Mouse (Mus musculus): ENCODE measurements around the gene Sema4a.
"Not testable (repeated sequence)": the region's sequence is repeated elsewhere in the genome, so short reads cannot be mapped to it uniquely, and the experiment has no call there.

Gene Sema4a

GRCm38 (mm10) chr3:88455588-88456264, 5.3 kb downstream of the Sema4a start:
- DNase-seq, result peak; percentile 72 to 84

GRCm38 (mm10) chr3:88454762-88455587, 6.0 kb downstream of the Sema4a start:
- DNase-seq, result peak; percentile 62 to 70

DNA sequence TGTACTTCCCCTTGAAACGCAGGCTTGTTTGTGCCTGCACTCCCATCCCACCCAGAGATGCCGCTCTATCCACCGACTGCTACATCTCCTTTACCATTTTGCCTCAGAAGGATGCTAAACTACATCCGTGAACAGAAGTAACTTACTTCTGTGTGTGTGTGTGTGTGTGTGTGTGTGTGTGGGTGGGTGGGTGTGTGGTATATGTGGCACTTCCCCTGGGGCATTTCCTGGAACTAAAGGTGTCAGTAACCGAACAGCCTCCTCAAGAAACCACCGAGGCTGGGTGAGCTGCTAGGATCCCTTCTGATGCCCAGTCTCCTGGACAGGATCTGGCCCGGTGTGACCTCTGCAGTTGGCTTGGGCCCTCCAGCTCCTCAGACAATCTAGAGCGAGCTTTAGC, 7.0 kb downstream of the Sema4a start:
- DNase-seq, result no peak

DNA sequence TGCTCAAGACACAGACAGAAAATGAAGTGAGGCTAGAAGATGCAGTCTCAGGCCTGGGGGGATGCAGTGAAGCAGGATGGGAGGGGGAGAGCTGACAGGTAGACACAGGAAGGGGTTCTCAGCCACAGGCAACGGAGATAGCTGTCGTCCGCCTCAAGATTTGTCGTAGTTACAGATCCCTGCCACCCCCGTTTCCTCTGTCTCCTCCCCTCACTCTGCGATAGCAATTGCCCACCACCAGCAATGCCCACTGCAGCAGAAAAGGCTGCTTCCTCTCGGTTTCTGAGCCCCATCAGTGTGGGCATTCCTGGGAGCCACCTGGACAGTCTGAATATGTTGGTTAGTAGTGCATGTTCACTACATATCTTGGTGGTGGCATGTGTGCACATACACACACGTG, 7.6 kb downstream of the Sema4a start:
- DNase-seq, result no peak

GRCm38 (mm10) chr3:88452716-88453115, 8.3 kb downstream of the Sema4a start:
- no peak for DNase-seq

DNA sequence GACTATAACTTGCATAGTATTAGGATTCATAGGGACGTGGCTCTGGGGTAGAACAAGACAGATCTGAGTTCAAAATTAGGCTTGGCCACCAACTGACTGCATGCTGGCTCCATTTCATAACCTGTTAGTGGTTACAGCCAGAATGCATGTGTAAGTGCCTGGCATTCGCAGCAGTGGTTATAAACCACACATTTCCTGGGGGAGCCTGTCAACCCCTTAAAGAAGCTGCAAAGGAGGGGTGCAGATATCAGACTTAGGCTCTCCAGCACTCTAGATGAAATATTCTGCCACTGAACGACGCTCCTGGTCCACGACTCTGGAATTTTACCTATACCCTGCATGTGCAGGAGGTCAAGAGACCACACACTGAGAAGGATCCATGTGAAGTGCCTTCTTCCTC, 8.7 kb downstream of the Sema4a start:
- no peak for DNase-seq

DNA sequence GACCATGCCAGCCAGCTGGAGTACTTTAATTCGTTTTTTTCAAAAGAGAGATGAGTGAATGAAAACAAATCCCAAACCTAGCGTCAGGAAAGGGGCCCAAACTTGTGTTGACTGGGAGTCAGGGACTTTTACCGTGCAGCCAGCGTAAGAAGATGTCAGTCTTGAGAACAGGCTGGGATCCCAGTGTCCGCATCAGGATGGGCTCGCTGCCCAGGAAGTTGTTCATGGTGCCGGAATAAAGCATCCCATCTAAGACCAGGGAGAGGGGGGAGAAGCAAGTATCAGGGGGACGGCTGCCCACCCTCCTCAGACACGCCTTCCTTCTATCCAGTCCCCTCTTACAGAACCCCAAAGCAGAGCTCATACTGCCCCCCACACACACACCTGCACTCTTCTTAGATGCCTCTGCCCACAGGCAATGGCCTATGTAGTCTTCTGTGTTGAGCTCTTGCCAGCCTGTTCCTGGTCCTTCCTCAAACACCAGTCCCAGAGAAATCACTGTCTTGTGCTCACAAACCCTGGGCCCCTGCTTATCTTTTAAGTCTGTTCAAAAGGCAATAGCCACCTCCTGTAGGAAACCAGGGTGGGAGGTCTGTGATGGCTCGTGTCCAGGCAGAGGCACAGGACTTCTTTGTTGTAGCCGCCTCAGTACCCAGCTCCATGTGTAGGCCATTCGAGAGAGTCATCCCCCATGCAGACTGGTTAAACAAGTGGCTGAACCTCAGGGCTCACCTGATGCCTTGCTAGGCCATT, 10.4 kb downstream of the Sema4a start:
- DNase-seq, result no peak

DNA sequence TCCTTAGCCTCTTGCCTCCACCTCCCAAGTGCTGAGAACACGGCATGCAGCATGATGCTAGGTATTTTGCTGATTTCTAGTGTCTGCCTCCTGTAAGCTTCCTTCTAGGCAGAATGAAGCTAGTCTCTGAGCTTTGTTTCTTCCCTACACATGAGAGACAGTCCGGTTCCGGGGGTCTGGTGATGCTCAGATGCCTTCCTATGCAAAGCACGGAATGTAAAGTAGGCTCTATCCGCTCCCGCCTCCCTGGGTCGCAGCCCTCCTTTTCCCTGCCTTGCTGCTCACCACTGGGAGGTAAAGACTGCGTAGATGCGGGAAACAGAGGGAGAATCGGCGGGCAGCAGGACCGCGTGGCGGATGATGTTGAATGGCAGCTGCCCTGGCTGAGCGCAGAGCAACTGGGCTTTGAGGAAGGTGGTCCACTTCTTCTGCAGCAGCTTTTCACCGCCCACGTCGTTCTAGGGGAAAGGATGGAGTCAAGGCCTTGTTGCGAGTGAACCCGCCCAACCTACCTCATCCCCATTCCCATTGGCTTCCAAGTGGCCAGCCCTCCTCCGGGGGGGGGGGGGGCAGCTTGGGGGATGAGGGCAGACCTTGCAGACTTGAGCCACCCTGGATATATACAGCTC, 11.5 kb downstream of the Sema4a start:
- no peak for DNase-seq

- DNase-seq, result no peak
Measured at GRCm38 (mm10) chr3:88448443-88448842, 12.5 kb downstream of the Sema4a start.

DNA sequence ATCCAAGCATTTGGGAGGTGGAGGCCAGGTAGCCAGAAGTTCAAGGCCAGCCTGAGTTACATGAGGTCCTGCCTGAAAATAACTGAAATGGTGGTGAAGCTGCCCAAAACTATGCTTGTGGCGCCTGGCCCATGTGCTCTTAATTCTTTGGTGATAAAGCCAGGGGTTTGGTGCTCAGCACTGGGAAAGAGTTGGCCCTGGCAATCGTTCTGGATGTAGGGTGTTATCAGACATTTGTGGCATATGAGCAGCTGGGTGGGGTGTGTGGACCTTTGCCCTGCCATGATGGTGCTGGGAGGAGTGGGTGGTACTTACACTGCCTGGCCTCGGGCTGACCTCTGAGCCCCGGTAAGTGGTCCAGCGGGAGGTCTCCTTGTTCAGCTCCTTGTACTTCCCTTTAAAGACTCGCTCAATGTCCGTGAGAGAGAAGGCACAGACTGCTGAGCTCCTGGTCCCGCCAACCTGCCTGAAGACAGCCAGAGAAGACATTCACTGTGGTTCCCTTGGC, 13.3 kb downstream of the Sema4a start:
- DNase-seq, result no peak

DNA sequence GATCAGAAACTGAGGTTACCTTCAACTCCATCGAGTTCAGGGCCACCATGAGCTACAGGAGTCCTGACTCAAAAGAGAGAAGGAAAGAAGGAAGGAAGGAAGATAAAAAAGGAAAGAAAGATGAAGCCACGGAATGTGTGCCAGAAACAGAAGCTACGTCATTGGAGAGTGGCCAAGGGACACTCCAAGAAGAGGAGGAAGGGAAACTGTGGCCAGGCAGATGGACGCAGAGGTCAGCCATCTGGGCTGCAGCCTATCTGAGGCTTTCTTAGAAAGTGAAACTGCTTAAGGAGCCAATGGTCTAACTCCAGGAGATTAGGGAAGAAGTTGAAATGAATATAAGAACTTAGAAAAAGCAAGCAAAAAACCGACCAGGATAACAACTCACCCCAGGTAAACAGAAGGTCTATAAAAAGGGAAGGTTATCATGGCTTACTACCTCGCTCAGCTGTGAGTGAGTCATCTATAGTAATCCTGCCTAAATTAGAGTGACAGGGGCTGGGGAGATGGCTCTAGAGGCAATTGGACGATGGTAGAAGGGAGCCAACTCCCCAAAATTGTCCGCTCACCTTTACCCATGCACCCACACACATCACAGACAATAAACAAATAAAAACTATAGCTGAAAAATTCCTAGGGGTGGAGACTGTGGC, 14.4 kb downstream of the Sema4a start:
- DNase-seq, result no peak

DNA sequence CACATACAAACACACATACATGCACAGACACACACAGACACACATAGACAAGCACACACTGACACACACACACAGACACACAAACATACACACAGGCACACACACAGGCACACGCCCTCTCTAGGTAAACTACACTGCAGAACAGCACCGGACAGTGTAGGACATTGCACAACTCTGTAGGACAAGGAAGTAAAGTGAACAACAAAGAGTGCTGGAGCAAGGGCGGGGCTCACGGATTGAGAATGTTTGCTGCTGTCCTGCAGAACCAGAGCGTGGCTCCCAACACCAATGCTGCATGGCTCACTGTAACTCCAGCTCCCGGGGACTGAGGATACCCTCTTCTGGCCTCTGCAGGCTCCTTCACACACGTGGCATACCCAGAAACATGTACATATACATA, 18.1 kb downstream of the Sema4a start:
- no peak for DNase-seq

DNA sequence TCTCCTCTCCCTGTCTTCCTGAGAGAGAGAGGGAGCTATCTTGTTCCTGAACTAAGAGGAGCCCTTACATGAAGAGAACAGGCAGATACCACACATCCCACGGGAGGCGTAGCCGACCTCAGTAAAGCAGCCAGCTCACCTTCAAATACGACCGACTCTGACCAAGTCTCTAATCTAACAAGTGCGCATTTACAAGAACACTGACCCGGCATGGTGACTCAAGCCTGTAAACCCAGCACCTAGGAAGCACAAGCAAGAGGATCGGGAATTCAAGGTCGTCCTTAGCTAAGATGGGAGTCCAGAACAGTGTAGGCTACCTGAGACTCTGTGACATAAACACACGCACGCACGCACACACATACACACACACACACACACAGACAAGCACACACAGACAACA, 18.5 kb downstream of the Sema4a start:
- no peak for DNase-seq

- DNase-seq, result peak; percentile 53 to 63
Measured at GRCm38 (mm10) chr3:88440500-88441381, 20.2 kb downstream of the Sema4a start.

GRCm38 (mm10) chr3:88439582-88439981, 21.4 kb downstream of the Sema4a start:
- DNase-seq, result no peak

- peak; percentile 52 to 59 for DNase-seq
Measured at GRCm38 (mm10) chr3:88437454-88437853, 23.5 kb downstream of the Sema4a start.

DNA sequence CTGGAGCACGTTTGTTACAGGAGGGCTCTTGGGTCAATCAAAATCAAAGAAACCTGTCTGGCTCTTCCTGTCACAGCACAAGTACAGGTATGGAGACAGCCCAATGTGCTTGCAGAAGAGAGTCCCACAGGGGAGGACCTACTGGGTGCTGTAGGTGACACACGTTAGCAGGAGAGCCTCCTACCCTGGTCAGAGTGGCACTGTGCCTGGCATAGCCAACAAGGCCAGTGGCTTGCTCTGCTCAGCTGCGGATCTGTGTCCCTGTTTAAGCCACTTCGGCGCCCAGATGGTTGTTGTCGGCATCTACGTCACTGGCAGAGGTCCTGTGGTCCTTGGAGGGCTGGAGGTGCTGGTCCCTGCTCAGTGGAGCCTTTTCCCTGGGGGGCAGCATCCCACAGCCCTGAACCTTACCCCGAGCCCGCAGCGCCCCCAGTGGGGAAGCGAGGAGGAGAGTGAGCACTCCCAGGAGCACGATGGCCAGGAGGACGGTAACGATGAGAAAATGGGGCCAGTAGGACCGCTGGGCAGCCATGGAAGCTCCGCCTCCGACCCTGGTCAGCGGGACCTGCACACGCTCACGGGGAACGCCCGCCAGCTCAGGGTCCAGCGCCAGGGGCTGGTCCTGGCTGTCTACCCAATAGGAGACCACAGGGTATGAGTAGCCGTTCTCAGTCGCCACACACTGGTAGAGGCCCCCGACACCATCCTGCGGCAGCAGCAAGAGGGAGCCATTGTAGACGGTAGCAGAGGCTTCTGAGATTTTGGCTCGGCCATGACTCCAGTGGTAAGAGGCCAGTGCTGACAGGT, 24.4 kb downstream of the Sema4a start:
- no peak for DNase-seq

GRCm38 (mm10) chr3:88435515-88435914, 25.5 kb downstream of the Sema4a start:
- no peak for DNase-seq

GRCm38 (mm10) chr3:88428639-88429038, 32.3 kb downstream of the Sema4a start:
- not testable (repeated sequence) for DNase-seq

GRCm38 (mm10) chr3:88427342-88427905, 33.6 kb downstream of the Sema4a start:
- no peak for DNase-seq

Data from kidney, adult 8-10 months (tissue).